Mouse (Mus musculus) megakaryocyte, embryonic 14.5 days (primary cell): Measurements from ENCODE around the gene Gfi1b.

Source experiments
- FLI1 ChIP-seq: IDR thresholded peaks from 2 replicates; pipeline ENCODE4 v1.6.1; 2012; ENCODE audit warnings: low read length, inconsistent platforms, mixed read lengths
- GATA1 ChIP-seq: IDR thresholded peaks from 3 replicates; pipeline ENCODE4 v1.6.1; 2012; ENCODE audit warnings: mixed read lengths, low read length, inconsistent platforms, borderline replicate concordance

GRCm38 (mm10) chr2:28639794-28640193 is 18.0 kb upstream of the Gfi1b start:
- no peak for TF ChIP-seq GATA1
- TF ChIP-seq FLI1: no peak
